Comparison of ENCODE assay signal across 17 mouse cellular contexts in the genomic region with DNA sequence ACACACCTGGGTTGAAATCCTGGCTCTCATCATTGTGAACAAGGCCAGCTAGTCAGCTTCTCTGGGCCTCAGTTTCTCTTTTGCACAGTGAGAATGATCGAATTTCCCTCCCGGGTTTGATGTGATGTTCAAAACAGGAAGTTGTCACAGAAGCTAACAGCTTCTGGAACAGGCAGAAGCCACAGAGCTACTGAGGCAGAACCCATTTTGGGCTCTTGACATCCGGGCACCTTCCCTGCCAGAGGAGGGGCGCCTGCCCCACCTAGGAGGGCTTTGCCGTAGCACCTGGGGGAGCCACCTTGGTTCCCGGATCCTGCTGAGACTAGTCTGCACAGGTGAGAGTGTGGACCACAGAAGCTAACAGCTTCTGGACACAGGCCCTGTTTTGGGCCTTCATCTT.
"Had no signal": no experiment of that assay in that cellular context is flagged by ENCODE, and none has a peak within 500 bp of the region (broad histone marks: within the 10 kb centered on the region; RNA-seq: fewer than 3 reads in every experiment).

No protein-coding gene starts in this region.

- H3K4me1 ChIP-seq: midbrain, embryonic 10.5 days; midbrain, embryonic 12.5 days; neural tube, embryonic 13.5 days; neural tube, embryonic 15.5 days; stomach, embryonic 15.5 days had no signal

- H3K4me2 ChIP-seq: lung, embryonic 14.5 days; midbrain, embryonic 12.5 days; neural tube, embryonic 13.5 days; neural tube, embryonic 15.5 days; stomach, embryonic 15.5 days had no signal

- H3K4me3 ChIP-seq: midbrain, embryonic 10.5 days; midbrain, embryonic 12.5 days; myocyte; neural tube, embryonic 13.5 days; neural tube, embryonic 15.5 days; stomach, embryonic 15.5 days had no signal

- H3K27ac ChIP-seq: midbrain, embryonic 10.5 days; midbrain, embryonic 12.5 days; neural tube, embryonic 13.5 days; neural tube, embryonic 15.5 days; stomach, embryonic 15.5 days; stomach, postnatal 0 days had no signal

- ATAC-seq: midbrain, embryonic 16.5 days had no signal

- H3K27me3 ChIP-seq: midbrain, embryonic 12.5 days; neural tube, embryonic 13.5 days; neural tube, embryonic 15.5 days; stomach, embryonic 15.5 days had no signal

- DNase-seq: lung, adult 18-20 months; lung, embryonic 14.5 days; lung, postnatal 10 days; lung, postnatal 4 days; midbrain, embryonic 14.5 days; right cerebral cortex, postnatal 14 days; thymus, adult 2 months; thymus, postnatal 25 days; thymus, postnatal 4 days had no signal

- H3K9me3 ChIP-seq: midbrain, embryonic 10.5 days; midbrain, embryonic 12.5 days; neural tube, embryonic 13.5 days; neural tube, embryonic 15.5 days; stomach, embryonic 15.5 days had no signal

- H3K9ac ChIP-seq: lung, embryonic 14.5 days; midbrain, embryonic 12.5 days; neural tube, embryonic 13.5 days; neural tube, embryonic 15.5 days; stomach, embryonic 15.5 days had no signal

- H3K36me3 ChIP-seq: midbrain, embryonic 10.5 days; midbrain, embryonic 12.5 days; neural tube, embryonic 13.5 days; neural tube, embryonic 15.5 days; stomach, embryonic 15.5 days had no signal
